Mouse (Mus musculus) C2C12 (cell line): ENCODE results near the gene St8sia2.

Source experiments
- CTCF ChIP-seq: IDR thresholded peaks from one replicate; pipeline ENCODE4 v1.5.1; 2011; ENCODE audit not compliant: control insufficient read depth, insufficient read depth, insufficient read length
- MAX ChIP-seq: IDR thresholded peaks from one replicate; pipeline ENCODE4 v1.6.1; 2011; ENCODE audit warnings: mild to moderate bottlenecking, control low read depth
- MYOG ChIP-seq: IDR thresholded peaks from one replicate; pipeline ENCODE4 v1.6.1; 2011; ENCODE audit not compliant: control insufficient read depth, insufficient read length; ENCODE audit errors: extremely low read depth
- USF1 ChIP-seq: IDR thresholded peaks from one replicate; pipeline ENCODE4 v1.6.1; 2011; ENCODE audit warnings: low read depth, mild to moderate bottlenecking, control low read depth, moderate library complexity

DNA sequence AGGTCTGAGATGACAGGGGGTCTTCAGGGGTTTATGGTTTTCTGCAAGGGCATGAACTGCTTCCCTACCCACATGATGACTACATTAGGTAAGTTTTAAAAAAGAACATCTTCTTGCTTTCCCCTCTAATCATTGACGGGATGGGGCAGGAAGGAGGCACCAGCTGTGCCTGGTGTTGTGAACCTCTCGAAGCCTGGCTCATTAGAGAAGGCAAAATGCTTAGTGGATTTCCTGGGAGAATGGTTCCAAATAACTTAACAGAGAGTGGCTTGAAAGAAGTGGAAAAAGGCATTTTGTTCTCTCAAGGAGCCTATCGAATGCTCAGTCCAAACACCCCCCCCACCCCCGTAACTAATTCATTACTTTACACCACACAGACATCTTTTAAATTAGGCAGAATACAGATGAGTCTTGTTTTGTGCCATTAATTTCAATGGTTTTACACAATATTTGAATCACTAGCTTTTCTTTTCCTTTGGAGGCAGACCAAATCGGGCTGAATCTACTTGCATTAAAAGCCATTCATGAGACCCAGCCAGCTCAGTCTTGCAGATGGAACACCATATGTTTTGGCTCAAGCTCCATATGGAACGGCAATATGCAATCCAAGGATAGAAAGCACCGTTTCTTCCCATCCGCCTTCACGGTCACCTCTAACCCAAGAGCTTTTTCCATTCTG lies 95.7 kb downstream of the St8sia2 start:
- no peak for TF ChIP-seq CTCF
- no peak for TF ChIP-seq MAX
- TF ChIP-seq MYOG, result no peak
- TF ChIP-seq USF1, result no peak
